Mouse (Mus musculus) kidney, adult 18-20 months (tissue): ENCODE results near the gene Cd68.
"Not testable (repeated sequence)": the region's sequence is repeated elsewhere in the genome, so short reads cannot be mapped to it uniquely, and the experiment has no call there.

Source experiments
- DNase-seq: peaks from one replicate; pipeline ENCODE4 v3.0.0; 2021

Cd68 gene

GRCm38 (mm10) chr11:69664841-69665240 lies 1.1 kb downstream of the Cd68 start:
- DNase-seq = no peak

GRCm38 (mm10) chr11:69663795-69664194 lies 2.2 kb downstream of the Cd68 start:
- no peak for DNase-seq

- DNase-seq = no peak
These were observed 2.8 kb downstream of the Cd68 start for GRCm38 (mm10) chr11:69662967-69663671.

- DNase-seq = peak; percentile 93
These were observed 3.6 kb downstream of the Cd68 start, which contains the start of gene Mpdu1 for GRCm38 (mm10) chr11:69662213-69662966. Gene Mpdu1 (minus strand): TSS chr11:69662642.

- no peak for DNase-seq
These were observed 4.6 kb downstream of the Cd68 start for GRCm38 (mm10) chr11:69661221-69661881.

- no peak for DNase-seq
These were observed 8.5 kb downstream of the Cd68 start for GRCm38 (mm10) chr11:69657462-69657881.

GRCm38 (mm10) chr11:69656617-69657461 lies 9.1 kb downstream of the Cd68 start:
- peak; percentile 52 for DNase-seq

GRCm38 (mm10) chr11:69656065-69656455 lies 9.9 kb downstream of the Cd68 start:
- no peak for DNase-seq

GRCm38 (mm10) chr11:69655264-69656064 lies 10.5 kb downstream of the Cd68 start, which contains the start of gene Sox15:
Gene Sox15 (plus strand): TSS chr11:69655314.
- DNase-seq = peak; percentile 77

- no peak for DNase-seq
These were observed 11.2 kb downstream of the Cd68 start for GRCm38 (mm10) chr11:69654760-69655159.

- DNase-seq = no peak
These were observed 12.6 kb downstream of the Cd68 start for GRCm38 (mm10) chr11:69653399-69653798.

- no peak for DNase-seq
These were observed 20.1 kb downstream of the Cd68 start for GRCm38 (mm10) chr11:69645860-69646259.

- DNase-seq = no peak
These were observed 30.5 kb downstream of the Cd68 start for GRCm38 (mm10) chr11:69635471-69635870.

- DNase-seq = no peak
These were observed 32.7 kb downstream of the Cd68 start for GRCm38 (mm10) chr11:69633128-69633866.

- DNase-seq = peak; percentile 100
These were observed 33.5 kb downstream of the Cd68 start, which contains the start of gene Fxr2 for GRCm38 (mm10) chr11:69632284-69633089. Gene Fxr2 (plus strand): TSS chr11:69632990.

GRCm38 (mm10) chr11:69629802-69630201 lies 36.2 kb downstream of the Cd68 start:
- no peak for DNase-seq

- peak; percentile 84 for DNase-seq
These were observed 37.7 kb downstream of the Cd68 start for GRCm38 (mm10) chr11:69628286-69628685.

GRCm38 (mm10) chr11:69624339-69624738 lies 41.6 kb downstream of the Cd68 start:
- not testable (repeated sequence) for DNase-seq

GRCm38 (mm10) chr11:69623006-69623405 lies 42.9 kb downstream of the Cd68 start:
- DNase-seq = no peak

- no peak for DNase-seq
These were observed 43.5 kb downstream of the Cd68 start for GRCm38 (mm10) chr11:69622406-69622805.
